Mouse (Mus musculus) heart, adult 9 months (tissue): ENCODE results near the gene B4galnt2.
"Not testable (repeated sequence)": the region's sequence is repeated elsewhere in the genome, so short reads cannot be mapped to it uniquely, and the experiment has no call there.

Experiments used
- DNase-seq, 2 experiments: peaks; one replicate each; pipeline ENCODE4 v3.0.0; 2022; ENCODE audit warnings: low spot score in 2 of 2

The B4galnt2 gene

GRCm38 (mm10) chr11:95914571-95914991, at the start of gene B4galnt2:
Gene B4galnt2 (minus strand): TSS chr11:95914891.
- no peak for DNase-seq

DNA sequence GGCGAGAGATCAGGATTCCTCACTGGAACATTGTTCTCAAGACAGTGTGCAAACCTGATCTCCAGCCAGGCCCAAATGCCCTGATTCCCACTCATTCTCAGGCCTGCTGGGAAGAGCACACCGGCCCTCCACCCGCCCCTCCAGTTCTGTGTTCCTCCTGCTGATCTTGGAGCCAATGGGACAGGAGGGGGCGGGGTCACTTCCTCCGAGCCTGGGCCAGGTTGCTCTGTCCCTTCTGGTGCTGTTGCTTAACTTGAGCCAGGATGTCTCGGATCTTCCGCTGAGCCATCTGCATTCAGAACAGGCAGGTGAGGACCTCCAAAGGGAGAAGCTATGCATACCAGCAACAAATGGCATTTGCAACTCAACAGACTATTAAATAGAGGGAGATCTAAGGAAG, 48.6 kb upstream of the B4galnt2 start:
- no peak for DNase-seq

GRCm38 (mm10) chr11:95959152-95959551, 44.5 kb upstream of the B4galnt2 start:
- DNase-seq: no peak

DNA sequence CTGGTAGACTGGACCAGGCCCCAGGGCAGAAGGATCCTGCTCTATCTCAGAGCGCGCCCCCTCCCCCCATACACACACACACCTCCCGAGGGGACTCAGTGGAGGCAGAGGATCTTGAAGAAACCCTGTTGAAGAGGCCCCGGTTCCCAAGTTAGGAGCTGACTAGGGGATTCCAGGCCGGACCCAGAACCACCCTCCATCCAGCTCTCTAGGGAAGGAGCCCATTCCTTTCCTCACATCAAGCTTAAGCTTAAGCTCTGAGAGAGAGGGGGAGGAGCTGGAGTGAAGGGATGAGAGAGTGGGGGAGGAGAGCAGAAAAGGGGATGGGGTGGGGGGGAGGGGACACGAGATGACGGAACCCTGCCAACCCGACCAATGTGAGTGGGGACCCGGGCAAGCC, 43.6 kb upstream of the B4galnt2 start:
- DNase-seq: no peak

- no peak for DNase-seq
These were observed 42.7 kb upstream of the B4galnt2 start for GRCm38 (mm10) chr11:95957407-95957806.

DNA sequence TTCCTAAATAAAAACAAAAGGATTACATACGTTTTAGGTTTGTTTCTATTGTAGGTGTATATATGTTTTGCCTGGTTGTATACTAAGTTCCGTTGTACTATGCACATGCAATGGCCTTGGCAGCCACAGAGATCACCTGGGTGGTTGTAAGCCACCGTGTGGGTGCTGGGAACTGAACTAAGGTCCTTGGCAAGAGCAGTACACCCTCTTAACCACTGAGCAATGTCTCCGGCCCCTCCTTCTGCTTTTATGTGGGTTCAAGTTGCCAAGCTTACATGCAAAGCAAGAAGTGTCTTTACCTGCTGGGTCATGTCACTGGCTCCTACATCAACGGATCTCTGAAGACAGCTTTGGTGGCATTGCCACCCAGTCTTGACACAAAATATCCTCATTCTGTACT, 38.6 kb upstream of the B4galnt2 start:
- DNase-seq: no peak

- no peak for DNase-seq
These were observed 31.3 kb upstream of the B4galnt2 start for GRCm38 (mm10) chr11:95945838-95946472.

GRCm38 (mm10) chr11:95939828-95940507, 25.3 kb upstream of the B4galnt2 start:
- no peak for DNase-seq

- no peak for DNase-seq
These were observed 21.7 kb upstream of the B4galnt2 start for GRCm38 (mm10) chr11:95936409-95936808.

- DNase-seq: not testable (repeated sequence)
These were observed 17.5 kb upstream of the B4galnt2 start for GRCm38 (mm10) chr11:95932168-95932567.

GRCm38 (mm10) chr11:95926398-95926797, 11.7 kb upstream of the B4galnt2 start:
- no peak for DNase-seq

GRCm38 (mm10) chr11:95925976-95926375, 11.3 kb upstream of the B4galnt2 start:
- DNase-seq: no peak

DNA sequence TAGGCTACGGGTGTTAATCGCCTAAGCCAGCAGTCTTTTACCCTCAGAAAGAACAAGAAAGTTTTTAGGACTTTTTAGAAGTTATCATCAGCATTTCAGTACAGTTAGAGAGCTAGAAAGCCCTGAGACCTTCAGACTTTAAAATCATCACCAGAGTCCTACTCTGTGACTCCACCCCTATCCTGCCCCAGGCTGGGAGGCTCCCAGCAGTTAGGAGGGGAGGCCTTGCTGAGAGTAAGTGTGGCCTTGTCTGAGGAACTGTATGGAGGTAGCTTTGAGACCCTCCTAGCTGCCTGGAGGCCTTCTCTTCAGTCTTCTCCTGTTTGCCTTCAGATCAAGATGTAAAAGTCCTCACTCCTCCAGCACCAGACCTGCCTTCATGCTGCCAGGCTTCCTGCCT, 9.5 kb upstream of the B4galnt2 start:
- DNase-seq: no peak

DNA sequence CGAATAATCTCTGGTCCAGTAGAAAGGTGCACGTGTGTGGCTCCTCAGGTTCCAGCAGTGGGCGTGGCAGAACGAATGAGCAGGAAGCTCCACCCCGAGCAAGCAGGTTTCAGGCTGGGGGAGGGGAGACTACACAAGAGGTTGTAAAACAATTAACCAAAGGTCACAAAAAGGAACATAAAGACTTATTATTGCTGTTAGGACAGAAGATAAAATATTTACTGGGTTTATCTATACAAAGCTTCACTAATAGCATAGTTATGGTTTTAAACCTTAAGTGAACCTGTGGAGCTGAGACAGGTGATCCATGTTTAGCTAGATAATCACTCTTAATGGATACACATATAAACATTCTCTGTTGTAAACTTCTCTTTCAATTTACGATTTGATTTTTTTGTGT, 8.8 kb upstream of the B4galnt2 start:
- DNase-seq: not testable (repeated sequence)

GRCm38 (mm10) chr11:95921991-95922621, 7.4 kb upstream of the B4galnt2 start:
- DNase-seq: no peak

- no peak for DNase-seq
These were observed 1.7 kb upstream of the B4galnt2 start for GRCm38 (mm10) chr11:95916426-95916825.

- DNase-seq: no peak
These were observed 467 bp upstream of the B4galnt2 start for GRCm38 (mm10) chr11:95915006-95915710.

DNA sequence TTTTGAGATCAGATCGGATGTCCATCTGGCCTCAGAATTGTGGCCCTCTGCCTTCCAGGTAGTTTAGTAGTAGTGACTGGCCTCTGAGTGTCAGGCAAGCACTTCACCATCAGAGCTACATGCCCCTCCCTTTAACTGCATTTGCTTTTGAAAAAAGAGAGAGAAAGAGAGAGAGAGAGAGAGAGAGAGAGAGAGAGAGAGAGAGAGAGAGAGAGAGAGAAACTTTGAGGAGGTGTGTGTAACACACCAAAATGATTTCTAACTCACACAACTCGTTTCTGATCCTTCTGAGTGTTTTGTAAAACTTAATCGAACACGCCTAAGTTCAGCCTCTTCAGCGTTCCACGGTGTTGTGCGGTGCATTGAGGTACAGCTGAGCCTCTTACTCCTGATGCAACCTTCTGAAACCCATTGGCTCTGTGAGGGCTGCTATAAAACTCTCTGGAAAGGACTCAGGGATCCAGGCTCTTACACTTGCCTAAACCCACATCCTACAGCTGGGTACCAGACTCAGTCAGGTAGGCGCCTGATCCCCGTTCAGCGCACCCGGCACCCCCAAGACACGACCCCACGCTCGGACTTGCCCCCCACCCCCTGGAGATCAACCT, 628 bp downstream of the B4galnt2 start:
- DNase-seq: no peak

DNA sequence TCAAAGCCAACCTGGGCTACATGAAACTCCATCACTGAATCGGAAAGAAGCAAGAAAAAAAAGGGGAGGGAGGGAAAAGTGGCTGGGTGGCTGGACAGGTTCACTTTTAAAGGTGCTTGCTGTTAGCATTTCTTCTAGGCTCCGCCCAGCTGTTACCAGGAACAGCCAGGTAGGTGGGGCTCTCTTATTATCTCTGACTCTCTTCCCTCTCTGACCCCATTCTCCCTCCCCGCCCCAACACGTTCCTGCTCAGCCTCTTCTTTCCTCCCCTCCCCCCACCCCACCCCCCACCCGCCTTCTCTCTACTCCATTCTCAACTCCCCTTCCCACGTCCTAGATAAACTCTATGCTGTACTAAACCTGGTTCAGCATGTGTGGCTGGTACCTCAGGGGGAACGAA, 3.1 kb downstream of the B4galnt2 start:
- DNase-seq: no peak

DNA sequence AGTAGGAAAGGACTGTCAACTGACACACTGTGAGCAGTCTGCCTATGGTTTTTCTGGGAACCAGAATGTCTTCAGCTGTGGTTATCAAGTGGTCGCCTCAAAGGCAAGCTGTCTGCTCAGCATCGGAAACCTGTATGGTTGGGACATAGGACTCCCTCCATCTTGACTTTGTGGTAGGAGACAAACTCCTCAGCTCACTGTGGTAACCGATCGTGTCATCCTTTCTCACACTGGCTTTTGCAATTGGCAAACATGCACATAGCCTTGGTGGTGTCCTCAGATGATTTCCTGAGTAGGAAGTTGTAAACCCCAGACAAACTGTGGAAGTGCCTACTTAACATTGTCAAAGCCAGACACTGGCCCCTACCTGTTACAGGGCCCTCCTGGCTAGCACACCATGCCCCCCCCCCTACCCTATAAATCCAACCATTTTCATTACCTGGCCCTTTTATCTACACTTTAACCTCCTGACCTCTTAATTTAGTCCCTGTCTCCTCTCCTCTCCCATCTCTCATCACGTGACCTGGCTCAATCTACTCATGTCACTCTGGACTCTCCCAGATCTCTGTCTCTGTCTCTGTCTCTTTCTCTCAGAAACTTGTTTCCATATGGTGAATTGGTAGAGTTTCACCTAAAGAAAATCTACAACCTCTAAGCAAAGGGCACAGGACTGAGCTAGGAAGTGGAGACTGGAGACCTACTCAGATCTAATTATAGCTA, 6.7 kb downstream of the B4galnt2 start:
- DNase-seq: no peak

DNA sequence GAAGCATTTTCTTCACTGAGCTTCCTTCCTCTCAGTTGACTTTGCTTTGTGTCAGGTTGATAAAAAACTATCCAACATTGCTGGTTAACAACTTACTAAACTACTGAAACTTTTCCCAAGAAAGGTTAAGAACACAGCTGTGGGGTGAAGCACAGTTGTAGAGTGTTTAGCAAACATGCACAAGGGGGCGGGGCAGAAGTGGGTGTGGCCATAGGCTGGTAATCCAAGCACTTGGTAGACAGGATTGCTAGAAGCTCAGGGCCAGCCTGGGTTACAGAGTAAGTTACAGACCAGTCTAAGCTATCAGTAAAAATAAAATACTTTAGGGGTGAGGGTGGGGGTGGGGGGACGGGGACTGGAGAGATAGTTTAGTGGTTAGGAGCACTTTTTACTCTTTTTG, 10.4 kb downstream of the B4galnt2 start:
- no peak for DNase-seq
